Mouse (Mus musculus): ENCODE results near the gene Zdhhc6.

Zdhhc6 gene

GRCm38 (mm10) chr19:55299378-55299777 is 16.5 kb downstream of the Zdhhc6 start:
- no peak for DNase-seq

DNA sequence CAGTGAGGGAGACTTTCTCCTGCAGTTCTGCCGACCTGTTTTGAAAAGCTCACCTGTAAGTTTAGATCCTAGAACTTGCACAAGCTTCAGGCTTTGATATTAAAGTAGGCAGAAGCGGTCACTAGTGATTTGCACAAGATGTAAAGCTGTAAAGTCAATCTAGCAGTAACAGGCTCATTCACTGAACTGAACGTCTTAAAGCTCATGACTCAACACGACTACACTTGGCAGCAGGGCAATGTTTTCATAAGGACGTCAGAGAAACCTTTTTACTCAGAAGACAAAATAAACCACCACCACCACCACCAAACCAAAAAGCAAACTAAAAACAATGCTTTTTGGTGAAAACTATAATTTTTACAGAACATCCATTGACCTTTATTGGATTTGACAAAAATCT is 17.9 kb downstream of the Zdhhc6 start:
- no peak for DNase-seq

DNA sequence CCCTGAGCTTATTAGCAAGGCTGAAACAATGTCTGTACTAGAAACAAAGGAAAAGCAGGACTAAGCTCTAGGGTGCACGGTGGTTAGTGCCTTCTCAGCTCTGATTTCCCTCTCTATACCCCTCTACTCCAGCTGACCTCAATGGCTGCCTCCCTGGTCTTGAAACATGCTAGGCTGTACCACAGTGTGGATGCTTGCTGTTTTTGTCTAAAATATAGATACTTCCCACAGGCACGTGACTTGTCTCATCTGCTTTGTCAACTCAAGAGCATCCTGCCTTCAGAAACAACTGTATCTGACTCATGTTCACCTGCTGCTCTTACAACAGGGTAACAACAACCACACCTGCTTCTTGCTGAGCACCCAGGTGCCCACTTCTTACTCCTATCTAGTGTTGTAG is 18.3 kb downstream of the Zdhhc6 start:
- no peak for DNase-seq

DNA sequence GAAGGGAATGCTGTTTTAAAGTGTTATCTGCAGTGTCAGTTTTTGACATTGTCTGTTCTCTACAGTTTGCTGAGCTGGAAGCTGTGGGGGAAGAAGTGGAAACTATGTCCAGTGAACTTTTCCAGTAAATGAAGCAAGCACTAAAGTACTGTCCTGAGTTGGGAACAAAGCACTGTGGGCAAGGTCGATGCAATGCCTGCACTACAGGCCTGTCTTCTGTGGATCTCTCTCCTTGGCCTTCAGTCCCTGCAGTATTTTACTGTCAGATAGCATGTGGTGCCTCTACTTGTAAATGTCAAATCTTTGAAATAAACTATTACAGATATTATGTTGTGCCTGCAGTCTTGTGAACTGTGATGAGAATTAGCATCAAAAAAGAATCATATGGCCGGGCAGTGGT is 19.5 kb downstream of the Zdhhc6 start:
- no peak for DNase-seq

GRCm38 (mm10) chr19:55295556-55295955 is 20.3 kb downstream of the Zdhhc6 start:
- no peak for DNase-seq

GRCm38 (mm10) chr19:55295075-55295474 is 20.8 kb downstream of the Zdhhc6 start:
- no peak for DNase-seq

GRCm38 (mm10) chr19:55293175-55293574 is 22.7 kb downstream of the Zdhhc6 start:
- no peak for DNase-seq

- no peak for DNase-seq
Observed at GRCm38 (mm10) chr19:55292210-55292850, 23.5 kb downstream of the Zdhhc6 start.

DNA sequence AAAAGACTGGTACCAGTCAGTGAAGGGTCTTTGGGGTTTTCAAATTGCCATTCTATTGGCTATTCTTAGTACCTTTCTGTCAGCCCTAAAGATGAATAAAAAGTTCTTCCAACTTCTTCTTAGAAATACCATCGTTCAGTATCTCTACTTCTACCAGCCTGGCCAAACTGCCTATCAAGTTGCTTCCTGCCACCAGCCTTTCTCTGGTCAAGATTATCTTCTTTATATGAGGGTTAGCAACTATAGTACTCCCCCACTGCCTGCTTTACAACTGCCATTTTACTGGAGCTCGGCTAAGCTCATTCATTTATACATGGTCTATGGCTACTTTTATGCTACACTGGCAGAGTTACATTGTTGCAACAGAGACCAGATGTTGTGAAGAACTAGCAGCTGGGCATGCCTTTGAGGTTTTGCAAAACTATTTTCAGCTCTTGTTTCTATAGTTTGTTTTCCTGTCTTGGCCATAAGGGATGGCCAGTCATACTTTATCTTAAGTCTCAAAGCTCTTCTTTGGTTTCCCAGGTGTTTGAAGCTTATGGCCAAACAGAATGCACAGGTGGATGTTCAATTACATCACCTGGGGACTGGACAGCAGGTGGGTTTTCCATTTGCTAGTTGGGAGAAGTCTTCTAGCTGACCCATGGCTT is 25.1 kb downstream of the Zdhhc6 start:
- DNase-seq: no peak

GRCm38 (mm10) chr19:55288974-55289373 is 26.9 kb downstream of the Zdhhc6 start:
- no peak for DNase-seq

DNA sequence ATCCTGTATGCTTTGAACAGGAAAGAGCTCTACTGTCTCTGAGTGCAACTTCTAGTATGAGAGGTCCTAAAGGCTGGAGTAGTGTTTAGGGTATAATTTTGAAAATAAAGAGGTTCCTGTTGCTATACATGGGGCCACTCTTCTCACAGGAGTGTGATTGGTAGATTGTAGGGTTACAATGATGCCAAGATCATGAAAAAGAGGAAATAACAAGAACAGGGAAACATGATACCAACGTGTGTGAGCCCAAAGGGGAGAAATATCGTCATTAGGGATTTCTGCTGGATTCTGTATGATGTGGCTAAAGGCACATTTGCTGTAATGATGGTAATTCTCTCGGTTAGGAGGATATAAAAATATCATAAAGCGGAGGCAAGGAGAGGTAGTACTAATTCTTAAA is 29.8 kb downstream of the Zdhhc6 start:
- DNase-seq: no peak

DNA sequence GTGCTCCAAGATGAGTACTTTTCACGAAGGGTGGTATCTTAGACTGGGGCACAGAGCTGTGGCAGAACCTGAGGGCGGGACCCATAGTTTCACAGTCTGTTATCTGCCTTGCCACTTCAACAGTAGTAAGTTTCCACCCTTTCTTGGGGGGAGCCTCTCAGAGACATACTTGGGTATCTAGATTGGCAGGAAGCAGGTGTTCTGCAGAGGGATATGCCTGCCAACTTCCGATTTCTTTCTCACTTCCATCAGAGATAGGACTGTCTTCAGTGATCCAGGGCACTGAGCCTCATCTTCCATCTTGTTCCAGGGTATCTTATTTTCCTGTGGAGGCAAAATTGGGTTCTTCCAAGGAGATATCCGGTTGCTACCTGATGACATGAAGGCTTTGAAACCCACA is 31.7 kb downstream of the Zdhhc6 start:
- DNase-seq: no peak

DNA sequence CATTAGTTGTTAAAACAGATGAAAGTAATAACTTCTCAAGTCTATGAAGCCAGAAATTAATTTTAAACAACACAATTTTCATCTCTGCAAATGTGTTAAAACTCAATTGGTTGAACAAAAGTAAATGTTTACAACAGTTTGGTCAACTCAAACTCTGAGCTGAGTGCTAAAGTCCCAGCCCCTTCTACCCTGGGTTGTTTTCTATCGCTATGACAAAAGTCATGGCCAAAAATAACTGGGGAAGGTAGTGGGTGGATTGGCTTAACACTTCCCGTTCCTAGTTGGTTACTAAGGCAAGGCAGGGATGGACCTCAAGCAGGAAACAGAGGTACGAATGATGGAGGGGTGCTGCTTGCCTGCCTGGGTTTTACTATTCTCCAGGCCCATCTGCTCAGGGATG is 39.1 kb downstream of the Zdhhc6 start:
- no peak for DNase-seq

GRCm38 (mm10) chr19:55276100-55276499 is 39.7 kb downstream of the Zdhhc6 start:
- DNase-seq: no peak

GRCm38 (mm10) chr19:55273340-55273739 is 42.5 kb downstream of the Zdhhc6 start:
- no peak for DNase-seq

- no peak for DNase-seq
Observed at GRCm38 (mm10) chr19:55271448-55271847, 44.4 kb downstream of the Zdhhc6 start.

GRCm38 (mm10) chr19:55269051-55269450 is 46.8 kb downstream of the Zdhhc6 start:
- DNase-seq: no peak

DNA sequence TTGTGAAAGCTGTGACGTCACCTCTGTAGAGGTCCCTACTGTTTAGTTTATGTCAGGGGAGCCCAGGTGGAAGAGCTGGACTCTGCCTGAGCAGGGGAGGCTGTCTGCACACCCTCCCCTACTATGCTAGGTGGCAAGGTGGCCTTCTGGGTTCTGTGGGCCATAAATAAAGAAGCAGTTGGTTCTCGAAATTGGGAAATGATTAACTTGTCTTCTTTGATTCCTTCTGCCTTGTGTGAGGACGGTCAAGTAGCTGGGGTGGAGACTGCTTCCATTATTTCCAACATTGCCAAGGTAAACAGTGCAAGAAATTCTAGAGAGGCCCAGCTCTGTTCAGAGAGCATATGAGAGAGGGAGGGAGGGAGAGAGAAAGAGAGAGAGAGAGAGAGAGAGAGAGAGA is 47.7 kb downstream of the Zdhhc6 start:
- no peak for DNase-seq

GRCm38 (mm10) chr19:55266786-55267185 is 49.0 kb downstream of the Zdhhc6 start:
- no peak for DNase-seq

- no peak for DNase-seq
Observed at GRCm38 (mm10) chr19:55265269-55265668, 50.6 kb downstream of the Zdhhc6 start.

DNA sequence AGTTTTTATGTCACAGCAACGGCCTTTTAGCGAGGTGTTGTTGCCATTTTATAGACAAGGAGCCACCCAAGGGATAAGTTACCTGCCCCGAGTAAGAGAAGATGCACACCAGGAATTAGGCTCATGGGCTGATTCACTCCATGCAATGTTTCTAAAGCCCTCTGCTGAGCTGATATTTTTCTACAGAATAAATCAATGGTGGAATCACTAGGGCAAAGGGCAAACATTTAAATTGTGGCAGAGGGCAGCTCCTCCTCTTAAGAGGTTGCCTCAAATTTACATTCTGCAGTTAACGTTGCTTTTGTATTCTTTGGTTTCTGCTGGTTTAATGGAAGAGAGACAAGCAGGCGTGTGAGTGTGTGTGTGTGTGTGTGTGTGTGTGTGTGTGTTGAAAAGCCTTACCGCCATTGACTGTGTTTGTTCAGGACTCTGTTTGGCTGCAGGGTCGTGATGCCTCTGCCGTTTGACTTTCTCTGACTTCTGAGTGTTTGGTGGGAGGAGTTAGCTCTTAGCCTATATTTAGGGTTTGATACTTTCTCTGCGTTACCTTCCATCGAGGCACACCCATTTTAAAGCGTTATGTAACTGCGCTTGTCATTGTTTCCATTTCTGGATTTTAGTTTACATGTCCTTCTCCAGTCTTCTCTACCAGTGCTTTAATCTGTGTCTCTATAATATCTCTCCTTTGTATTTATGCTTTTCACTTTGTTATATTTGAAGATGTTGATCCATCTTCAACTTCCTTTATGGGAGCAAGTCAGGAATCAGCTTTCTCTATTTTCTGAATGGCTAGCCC is 55.2 kb downstream of the Zdhhc6 start:
- DNase-seq: no peak

DNA sequence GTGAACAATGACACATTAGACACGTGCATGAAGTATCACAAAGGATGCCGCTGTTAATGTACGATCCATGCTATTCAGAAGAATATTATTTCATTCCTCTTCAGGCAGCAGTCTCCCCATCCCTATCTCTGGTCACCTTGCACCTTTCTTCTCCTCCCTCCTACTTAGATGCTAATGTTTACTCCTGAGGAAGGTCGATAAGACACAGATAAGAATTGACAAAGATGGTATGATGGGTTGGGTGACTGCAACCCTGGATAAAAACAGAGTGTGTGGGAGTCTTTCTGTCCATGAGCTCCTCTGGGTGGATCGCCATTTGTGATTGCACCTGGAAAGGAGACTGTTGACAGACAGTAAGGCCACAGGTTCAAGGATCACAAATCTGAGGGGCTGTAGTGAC is 57.3 kb downstream of the Zdhhc6 start:
- no peak for DNase-seq

GRCm38 (mm10) chr19:55257656-55258375 is 58.0 kb downstream of the Zdhhc6 start:
- DNase-seq: no peak
